ENCODE assay signal across 21 mouse cellular contexts in the genomic region with DNA sequence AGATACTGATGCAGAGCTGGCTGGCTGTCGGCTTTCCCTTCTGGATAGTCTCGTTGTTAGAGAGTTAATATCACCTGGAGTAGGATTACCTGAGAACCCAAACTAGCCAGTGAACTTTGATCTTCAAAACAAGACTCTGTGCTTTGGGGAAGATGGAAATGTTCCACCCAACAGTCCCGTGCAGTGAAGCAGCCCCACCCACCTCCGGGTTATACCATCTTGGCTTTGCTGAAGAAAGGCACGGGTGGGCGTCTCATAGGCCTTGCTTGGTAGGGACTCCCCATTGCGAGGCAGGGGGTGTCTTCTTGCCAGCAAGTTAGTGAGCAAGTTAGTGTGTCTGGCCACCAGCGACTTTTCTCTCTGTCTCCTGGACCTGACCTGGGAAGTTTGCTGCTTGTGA. TPM values are rescaled to one million over a fixed set of nuclear protein-coding genes. Genes with fewer than 3 reads are reported as not detected.
DNase-seq lines count a peak whose midpoint lies in the region; ATAC-seq and TF ChIP-seq lines count a peak whose summit lies in the region.
"Had no signal": no experiment of that assay in that cellular context is flagged by ENCODE, and none has a peak within 500 bp of the region (broad histone marks: within the 10 kb centered on the region; RNA-seq: fewer than 3 reads in every experiment).

No protein-coding gene starts in this region.

- TF ChIP-seq CTCF in liver, postnatal 0 days (IDR thresholded peaks at IDR 0.05; ENCODE audit: low read depth) = no peak

- TF ChIP-seq EP300 in liver, postnatal 0 days (IDR thresholded peaks at IDR 0.05; ENCODE audit: low read depth) = no peak

- H3K36me3 ChIP-seq in liver, embryonic 15.5 days (replicated peaks) = no peaks in the 10 kb centered on the region
- H3K36me3 ChIP-seq in liver, postnatal 0 days (replicated peaks; ENCODE audit: insufficient read depth, low read length) = no peaks in the 10 kb centered on the region; the same call in 1 of the 2 replicates
- H3K36me3 ChIP-seq in intestine, embryonic 16.5 days (ENCODE audit: control insufficient read depth, insufficient read depth, low read length) = no peaks in the 10 kb centered on the region
- H3K36me3 ChIP-seq: forebrain, embryonic 15.5 days; midbrain, embryonic 13.5 days; neural tube, embryonic 12.5 days had no signal

- no peaks in the 10 kb centered on the region for H3K27me3 ChIP-seq in liver, embryonic 15.5 days
- H3K27me3 ChIP-seq in liver, postnatal 0 days (ENCODE audit: insufficient read depth, low read length) = no peaks in the 10 kb centered on the region
- H3K27me3 ChIP-seq in intestine, embryonic 16.5 days (replicated peaks; ENCODE audit: control insufficient read depth, insufficient read depth, low read length) = no peaks in the 10 kb centered on the region
- H3K27me3 ChIP-seq: forebrain, embryonic 15.5 days; hindbrain, embryonic 12.5 days; midbrain, embryonic 13.5 days; neural tube, embryonic 12.5 days; Patski had no signal

- peak; percentile 47 for DNase-seq in kidney, adult 18-20 months
- no peak for DNase-seq in kidney, adult 11 months
- DNase-seq in liver, postnatal 0 days = no peak
- no peak for DNase-seq in thymus, postnatal 4 days
- no peak for DNase-seq in thymus, postnatal 36 days
- DNase-seq: cerebellum, adult 11-12 months; cerebellum, postnatal 10 days; heart, adult 2 months; liver; lung, embryonic 14.5 days; thymus, postnatal 25 days had no signal

- peaks cover 29% of the 10 kb centered on the region for H3K4me1 ChIP-seq in liver, embryonic 15.5 days (replicated peaks)
- H3K4me1 ChIP-seq in liver, postnatal 0 days (ENCODE audit: insufficient read depth) = peaks cover 21% of the 10 kb centered on the region
- H3K4me1 ChIP-seq in intestine, embryonic 16.5 days (ENCODE audit: control insufficient read depth, insufficient read depth, low read length) = peaks cover 63% of the 10 kb centered on the region

- no peaks in the 10 kb centered on the region for H3K9me3 ChIP-seq in liver, embryonic 15.5 days (replicated peaks)
- no peaks in the 10 kb centered on the region for H3K9me3 ChIP-seq in liver, postnatal 0 days (ENCODE audit: low read length)
- no peaks in the 10 kb centered on the region for H3K9me3 ChIP-seq in intestine, embryonic 16.5 days (ENCODE audit: control insufficient read depth, low read length)
- H3K9me3 ChIP-seq: embryonic facial prominence, embryonic 10.5 days; forebrain, embryonic 15.5 days; G1E; hindbrain, embryonic 12.5 days; limb, embryonic 10.5 days; midbrain, embryonic 13.5 days; neural tube, embryonic 12.5 days had no signal

- H3K4me2 ChIP-seq in liver, embryonic 15.5 days = no peak overlapping the region
- H3K4me2 ChIP-seq in liver, postnatal 0 days (ENCODE audit: low read depth, low read length) = no peak overlapping the region
- H3K4me2 ChIP-seq in intestine, embryonic 16.5 days (ENCODE audit: low read depth, low read length) = peak overlapping the region; percentile 38
- H3K4me2 ChIP-seq: forebrain, embryonic 15.5 days; hindbrain, embryonic 12.5 days; lung, embryonic 14.5 days; midbrain, embryonic 13.5 days; neural tube, embryonic 12.5 days had no signal

- H3K27ac ChIP-seq in liver, embryonic 15.5 days (replicated peaks) = 0 out of 2 replicates have a peak overlapping the region, but pooled peaks have one; percentile 6
- H3K27ac ChIP-seq in liver, postnatal 0 days (ENCODE audit: low read depth) = no peak overlapping the region
- H3K27ac ChIP-seq in intestine, embryonic 16.5 days (ENCODE audit: low read length) = peak overlapping the region; percentile 38
- H3K27ac ChIP-seq: embryonic facial prominence, embryonic 10.5 days; forebrain, embryonic 15.5 days; heart, adult 2 months; hindbrain, embryonic 12.5 days; limb, embryonic 10.5 days; midbrain, embryonic 13.5 days; neural tube, embryonic 12.5 days had no signal

- no peak for ATAC-seq in liver, embryonic 15.5 days (ENCODE audit: insufficient read depth)
- ATAC-seq in liver, postnatal 0 days = no peak
- ATAC-seq in intestine, embryonic 16.5 days = no peak
- ATAC-seq: forebrain, embryonic 15.5 days; midbrain, embryonic 13.5 days; Patski had no signal

- H3K4me3 ChIP-seq in liver, embryonic 15.5 days (replicated peaks) = no peak overlapping the region
- no peak overlapping the region for H3K4me3 ChIP-seq in liver, postnatal 0 days (ENCODE audit: low read depth, low read length)
- peak overlapping the region; percentile 24; the same call in 1 of the 2 replicates for H3K4me3 ChIP-seq in intestine, embryonic 16.5 days (ENCODE audit: low read length)
- H3K4me3 ChIP-seq: embryonic facial prominence, embryonic 10.5 days; forebrain, embryonic 15.5 days; heart, adult 2 months; hindbrain, embryonic 12.5 days; limb, embryonic 10.5 days; midbrain, embryonic 13.5 days; neural tube, embryonic 12.5 days had no signal

- 57% methylated on average over 8 of the region's 8 CpGs for WGBS in liver, embryonic 15.5 days (ENCODE audit: insufficient replicate concordance)
- WGBS in liver, postnatal 0 days (ENCODE audit: insufficient replicate concordance) = 71% methylated on average over 8 of the region's 8 CpGs
- 67% methylated on average over 8 of the region's 8 CpGs for WGBS in intestine, embryonic 16.5 days

- H3K9ac ChIP-seq in liver, embryonic 15.5 days = no peak overlapping the region
- no peak overlapping the region for H3K9ac ChIP-seq in liver, postnatal 0 days (replicated peaks)
- H3K9ac ChIP-seq in intestine, embryonic 16.5 days (ENCODE audit: low read depth, low read length) = no peak overlapping the region
- H3K9ac ChIP-seq: forebrain, embryonic 15.5 days; hindbrain, embryonic 12.5 days; lung, embryonic 14.5 days; midbrain, embryonic 13.5 days; neural tube, embryonic 12.5 days had no signal

RNA-seq across cellular contexts. Expression of a gene that starts 18.9 kb away (rescaled TPM):
- polyA plus RNA-seq in liver, embryonic 15.5 days (2015; fragmentation: Nextera tagmentation; extraction: Ambion mirVana) = 6.3 and 7.8 TPM in 2 replicates
- polyA plus RNA-seq in liver, postnatal 0 days (2015; fragmentation: Nextera tagmentation; extraction: Ambion mirVana) = 3.2 and 3.7 TPM in 2 replicates
- 9.1 and 9.5 TPM in 2 replicates for polyA plus RNA-seq in intestine, embryonic 16.5 days (2015; fragmentation: Nextera tagmentation; extraction: Ambion mirVana)

RNA-seq across cellular contexts. Expression of a gene that starts 42.8 kb away (rescaled TPM):
- polyA plus RNA-seq in liver, embryonic 15.5 days (2015; fragmentation: Nextera tagmentation; extraction: Ambion mirVana) = 0.01 and 0.08 TPM in 2 replicates
- polyA plus RNA-seq in liver, postnatal 0 days (2015; fragmentation: Nextera tagmentation; extraction: Ambion mirVana) = 0.09 and 0.11 TPM in 2 replicates
- 0.51 and 0.70 TPM in 2 replicates for polyA plus RNA-seq in intestine, embryonic 16.5 days (2015; fragmentation: Nextera tagmentation; extraction: Ambion mirVana)
